ENCODE assay signal across 7 mouse cellular contexts in genomic region chr1:91600671-91601361, GRCm38 (mm10).
A peak's percentile ranks its signal among the peaks of the same experiment; 100 is the strongest.
DNase-seq lines count a peak whose midpoint lies in the region; ATAC-seq lines count a peak whose summit lies in the region.

No protein-coding gene starts in this region.

- peak; percentile 82 for DNase-seq in adrenal gland, postnatal 10 days
- DNase-seq in embryo, embryonic 9.5 days (ENCODE audit: extremely low spot score), result peak; percentile 74
- DNase-seq in gastrocnemius, postnatal 36 days, result peak; percentile 45 to 53
- peak; percentile 33 to 41 for DNase-seq in left cerebral cortex, postnatal 36 days (ENCODE audit: low spot score in 2 of 2)
- DNase-seq in naive thymus-derived CD4-positive, alpha-beta T cell, adult 2 months (ENCODE audit: low read depth), result peak; percentile 38
- peak; percentile 55 for DNase-seq in testis, postnatal 14 days (ENCODE audit: low spot score)

- no peaks in the 10 kb centered on the region; the same call in 1 of the 2 replicates for H3K4me1 ChIP-seq in intestine, embryonic 15.5 days (replicated peaks)

- H3K27me3 ChIP-seq in intestine, embryonic 15.5 days (replicated peaks), result no peaks in the 10 kb centered on the region

- no peaks in the 10 kb centered on the region for H3K9me3 ChIP-seq in intestine, embryonic 15.5 days

- no peak overlapping the region for H3K9ac ChIP-seq in intestine, embryonic 15.5 days

- WGBS in intestine, embryonic 15.5 days, result 28% methylated on average over 9 of the region's 9 CpGs

- peak; percentile 78 for ATAC-seq in intestine, embryonic 15.5 days

- H3K36me3 ChIP-seq in intestine, embryonic 15.5 days, result no peaks in the 10 kb centered on the region

- no peak overlapping the region for H3K4me3 ChIP-seq in intestine, embryonic 15.5 days (replicated peaks)

- H3K27ac ChIP-seq in intestine, embryonic 15.5 days, result no peak overlapping the region

- H3K4me2 ChIP-seq in intestine, embryonic 15.5 days (replicated peaks), result no peak overlapping the region

- intact Hi-C loops in gastrocnemius, postnatal 36 days (cut with DNase I), result loop anchor here (5.0 to 10.0 kb wide), 2 partner anchors 151 to 274 kb away; no protein-coding TSS in a partner anchor
- intact Hi-C loops in left cerebral cortex, postnatal 36 days (cut with DNase I), result no loop called here
